Mouse (Mus musculus) liver, embryonic 11.5 days (tissue): Measurements from ENCODE around the gene Mat2a. TPM values are rescaled to one million over a fixed set of nuclear protein-coding genes. Genes with fewer than 3 reads are reported as not detected.

Source experiments
- ATAC-seq: fragments of 200-750 bp; cut with Nextera tagmentation; replicated peaks from 2 replicates; pipeline ENCODE4 v1.8.0; 2017; ENCODE audit warnings: moderate number of reproducible peaks, mild to moderate bottlenecking, moderate TSS enrichment, moderate library complexity; ENCODE audit not compliant: low FRiP score
- DNase-seq: peaks from one replicate; pipeline ENCODE4 v3.0.0-alpha.2; 2017; ENCODE audit warnings: low spot score
- H3K27ac ChIP-seq: fragments of 300-500 bp; sonication (generic); 2 replicates; pipeline ENCODE4 v1.5.1; 2014; ENCODE audit warnings: mild to moderate bottlenecking, low read depth, low read length, control low read depth
- H3K27me3 ChIP-seq: fragments of 300-500 bp; sonication (generic); replicated peaks from 2 replicates; pipeline ENCODE4 v1.6.1; 2014; ENCODE audit warnings: low read length, mixed read lengths; ENCODE audit not compliant: control insufficient read depth, insufficient read depth
- H3K36me3 ChIP-seq: fragments of 300-500 bp; sonication (generic); 2 replicates; pipeline ENCODE4 v1.6.1; 2014; ENCODE audit warnings: mild to moderate bottlenecking, low read length, moderate library complexity, mixed read lengths; ENCODE audit not compliant: control insufficient read depth, insufficient read depth
- H3K4me1 ChIP-seq: fragments of 300-500 bp; sonication (generic); replicated peaks from 2 replicates; pipeline ENCODE4 v1.6.1; 2014; ENCODE audit warnings: low read length, mixed read lengths; ENCODE audit not compliant: control insufficient read depth, insufficient read depth
- H3K4me2 ChIP-seq: fragments of 300-500 bp; sonication (generic); 2 replicates; pipeline ENCODE4 v1.6.1; 2014; ENCODE audit warnings: mild to moderate bottlenecking, control low read depth, moderate library complexity
- H3K4me3 ChIP-seq: fragments of 300-500 bp; sonication (generic); 2 replicates; pipeline ENCODE4 v1.5.1; 2014; ENCODE audit warnings: low read depth, low read length, control low read depth
- H3K9ac ChIP-seq: fragments of 300-500 bp; sonication (generic); 2 replicates; pipeline ENCODE4 v1.6.1; 2014; ENCODE audit warnings: low read depth, low read length, control low read depth
- H3K9me3 ChIP-seq: fragments of 300-500 bp; sonication (generic); 2 replicates; pipeline ENCODE4 v1.6.1; 2016; ENCODE audit warnings: low read length, inconsistent platforms, mixed read lengths; ENCODE audit not compliant: control insufficient read depth
- WGBS: fragments of 180-500 bp; shearing (Covaris S2); extraction: QIAGEN DNeasy Blood & Tissue Kit; methylation state at CpG from one replicate; pipeline ENCODE4 v1.1.7; 2014; 5-methylcytosine and 5-hydroxymethylcytosine counted together
- polyA plus RNA-seq: library from polyadenylated mRNA; unstranded; fragments of >200 nt; fragmentation: Nextera tagmentation; extraction: Ambion mirVana; gene quantifications from 2 replicates; pipeline ENCODE4 v1.2.1, GENCODE M21; 2014

The Mat2a gene
- polyA plus RNA-seq, 1 experiment from 2014 or later = 426 TPM

DNA sequence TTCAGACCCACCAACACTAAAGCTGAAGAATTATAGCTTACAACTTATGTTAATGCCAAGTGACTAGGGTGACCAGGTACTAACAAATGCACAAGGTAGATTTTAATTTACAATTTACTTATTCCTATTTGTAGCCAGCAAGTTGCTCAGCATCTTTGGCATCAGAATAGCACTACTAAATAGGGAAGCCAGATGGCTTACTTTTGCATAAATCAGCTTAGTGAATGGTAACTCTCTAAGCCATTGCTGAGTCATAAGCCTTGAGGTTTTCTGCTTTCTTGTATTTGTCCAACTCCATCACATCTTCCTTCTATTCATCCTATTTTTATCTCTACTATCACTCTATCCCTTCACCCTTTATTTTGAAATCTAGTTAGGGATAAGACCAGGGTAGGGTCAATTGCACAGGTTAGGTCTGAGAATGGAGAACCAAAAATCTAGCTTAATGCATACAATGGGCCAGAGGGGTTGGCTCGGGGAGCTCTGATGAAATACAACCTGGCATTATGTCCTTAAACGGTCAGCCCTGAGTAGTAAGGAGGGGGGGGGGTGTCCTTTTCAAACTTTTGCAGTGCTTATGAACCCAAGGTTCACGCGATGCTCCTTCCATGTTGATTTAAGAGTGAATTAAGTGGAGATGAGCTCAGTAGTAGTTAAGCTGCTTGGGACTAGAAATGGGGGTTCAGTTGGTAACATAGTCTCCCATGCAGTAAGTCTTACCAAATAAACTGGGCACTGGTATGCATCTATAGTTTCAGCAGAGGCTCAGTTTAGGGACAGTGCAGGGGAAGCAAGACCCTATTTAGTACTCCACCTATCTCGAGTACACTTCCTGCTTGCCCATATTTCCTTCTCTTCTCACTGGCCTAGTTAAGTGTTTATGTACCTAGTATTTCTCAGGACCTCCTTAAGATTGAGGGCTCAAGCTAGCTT is 8.1 kb downstream of the Mat2a start:
- no peak overlapping the region for H3K4me3 ChIP-seq
- no peaks in the 10 kb centered on the region for H3K4me1 ChIP-seq
- H3K27ac ChIP-seq = no peak overlapping the region
- no peaks in the 10 kb centered on the region for H3K9me3 ChIP-seq
- H3K36me3 ChIP-seq = peaks cover 30% of the 10 kb centered on the region
- H3K9ac ChIP-seq = no peak overlapping the region
- ATAC-seq (peak; percentile 45), DNase-seq (no peak)
- no peaks in the 10 kb centered on the region for H3K27me3 ChIP-seq
- H3K4me2 ChIP-seq = no peak overlapping the region
- whole genome bisulfite sequencing = 25% methylated on average over 5 of the region's 5 CpGs

DNA sequence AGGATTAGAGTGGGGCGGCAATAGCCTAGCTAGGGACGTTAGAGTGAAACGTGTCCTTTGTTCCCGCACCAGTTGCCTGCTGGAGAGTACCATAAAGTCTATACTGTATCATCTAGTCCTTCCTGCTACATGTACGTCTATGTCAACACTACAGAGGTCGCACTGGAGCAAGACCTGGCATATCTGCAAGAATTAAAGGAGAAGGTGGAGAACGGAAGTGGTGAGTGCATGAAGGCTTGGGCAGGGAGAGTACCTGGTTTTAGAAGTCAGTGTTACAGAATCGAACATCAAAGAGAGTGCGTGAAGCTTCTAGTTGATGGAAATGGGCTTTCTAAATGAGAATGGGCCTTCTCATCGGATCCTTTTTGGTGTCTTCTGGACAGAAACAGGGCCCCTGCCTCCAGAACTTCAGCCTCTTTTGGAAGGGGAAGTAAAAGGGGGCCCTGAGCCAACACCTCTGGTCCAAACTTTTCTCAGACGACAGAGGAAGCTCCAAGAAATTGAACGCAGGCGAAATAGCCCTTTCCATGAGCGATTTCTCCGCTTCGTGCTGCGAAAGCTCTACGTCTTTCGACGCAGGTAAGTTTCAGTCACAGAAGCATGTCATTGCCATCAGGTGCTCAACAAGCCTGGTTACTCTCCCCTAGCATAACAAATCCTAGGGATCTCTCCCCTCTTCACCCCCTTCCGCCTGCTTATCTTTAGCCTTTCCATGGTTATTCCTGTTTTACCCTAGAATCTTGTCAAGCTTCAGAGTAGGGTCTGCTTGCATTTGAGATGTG is 10.1 kb downstream of the Mat2a start:
- Histone ChIP-seq H3K4me3 (no peak overlapping the region), H3K4me1 (no peaks in the 10 kb centered on the region), H3K4me2 (no peak overlapping the region), H3K27me3 (no peaks in the 10 kb centered on the region), H3K9ac (no peak overlapping the region), H3K36me3 (peaks cover 36% of the 10 kb centered on the region), H3K9me3 (no peaks in the 10 kb centered on the region), H3K27ac (no peak overlapping the region)
- ATAC-seq (no peak), DNase-seq (no peak)
- 90% methylated on average over 21 of the region's 21 CpGs for whole genome bisulfite sequencing

DNA sequence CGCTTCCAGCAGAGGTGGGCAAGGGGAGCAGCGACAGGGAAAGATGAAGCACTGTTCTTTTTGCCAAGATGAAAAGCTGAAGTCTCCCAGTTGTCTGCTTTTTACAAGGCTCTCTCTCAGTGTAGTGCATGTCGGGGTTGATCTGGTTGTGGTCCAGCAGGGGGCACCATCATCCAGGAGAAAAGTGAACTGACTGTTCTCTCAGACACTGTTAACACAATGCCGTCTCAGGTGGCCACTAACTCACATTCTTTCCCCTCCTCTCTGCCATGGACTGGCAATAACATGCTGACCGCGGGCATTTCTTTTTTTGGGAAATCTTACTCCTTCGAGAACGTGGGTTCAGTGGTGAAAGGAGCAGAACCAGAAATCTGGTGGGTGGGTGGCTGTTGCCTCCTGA is 11.3 kb downstream of the Mat2a start:
- no peaks in the 10 kb centered on the region for H3K9me3 ChIP-seq
- DNase-seq = no peak
- peak; percentile 65; the same call in 1 of the 2 replicates for ATAC-seq
- WGBS = 49% methylated on average over 8 of the region's 8 CpGs
- no peaks in the 10 kb centered on the region for H3K4me1 ChIP-seq
- H3K27me3 ChIP-seq = no peaks in the 10 kb centered on the region
- H3K27ac ChIP-seq = no peak overlapping the region
- peaks cover 41% of the 10 kb centered on the region for H3K36me3 ChIP-seq
- H3K4me2 ChIP-seq = no peak overlapping the region
- H3K4me3 ChIP-seq = no peak overlapping the region
- H3K9ac ChIP-seq = no peak overlapping the region

DNA sequence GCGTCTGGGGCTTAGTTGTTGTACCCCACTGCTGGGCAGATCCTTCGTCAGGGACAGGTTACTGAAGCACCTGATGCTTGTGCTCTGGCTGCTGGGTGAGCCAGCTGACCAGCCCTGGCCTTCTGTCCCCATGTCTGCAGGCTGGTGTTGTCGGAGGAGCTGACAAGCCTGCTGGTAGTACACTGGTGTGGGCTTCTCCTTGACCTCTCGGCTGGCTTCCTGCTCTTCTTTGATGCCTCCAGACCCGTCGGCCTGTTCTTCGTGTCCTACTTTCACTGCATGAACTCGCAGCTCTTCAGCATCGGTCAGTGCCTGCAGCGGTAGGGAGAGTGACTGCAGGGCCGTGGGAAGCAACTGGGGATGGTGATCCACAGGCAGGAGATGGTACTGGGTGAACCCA is 13.7 kb downstream of the Mat2a start:
- no peak overlapping the region for H3K4me3 ChIP-seq
- H3K4me2 ChIP-seq = no peak overlapping the region
- H3K27me3 ChIP-seq = no peaks in the 10 kb centered on the region
- no peaks in the 10 kb centered on the region for H3K9me3 ChIP-seq
- H3K36me3 ChIP-seq = peaks cover 43% of the 10 kb centered on the region
- DNase-seq = no peak
- 92% methylated on average over 11 of the region's 11 CpGs for WGBS
- H3K27ac ChIP-seq = no peak overlapping the region
- no peak overlapping the region for H3K9ac ChIP-seq
- ATAC-seq = no peak
- H3K4me1 ChIP-seq = no peaks in the 10 kb centered on the region

DNA sequence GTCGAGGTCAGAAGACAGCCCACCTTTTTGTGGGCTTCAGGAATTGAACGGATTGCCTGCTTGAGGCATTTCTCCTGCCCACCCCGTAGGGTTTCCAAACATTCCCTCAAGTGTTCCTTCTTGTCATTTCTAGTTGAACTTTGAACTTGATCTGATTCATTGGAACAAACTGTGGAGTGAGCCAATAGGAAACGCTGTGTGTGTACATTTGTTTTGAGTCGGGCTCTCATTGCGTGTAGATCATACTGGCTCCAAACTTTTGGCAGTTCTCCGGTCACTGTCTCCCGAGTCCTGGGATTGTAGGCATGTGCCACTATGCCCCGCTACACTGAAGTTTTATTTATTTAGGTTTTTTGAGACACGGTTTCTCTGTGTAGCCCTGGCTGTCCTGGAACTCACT is 18.5 kb downstream of the Mat2a start:
- H3K4me1 ChIP-seq = peaks cover 21% of the 10 kb centered on the region
- H3K4me2 ChIP-seq = no peak overlapping the region
- WGBS = 90% methylated on average over 10 of the region's 10 CpGs
- DNase-seq (no peak), ATAC-seq (no peak)
- H3K9me3 ChIP-seq = no peaks in the 10 kb centered on the region
- no peak overlapping the region for H3K9ac ChIP-seq
- no peak overlapping the region for H3K27ac ChIP-seq
- H3K27me3 ChIP-seq = no peaks in the 10 kb centered on the region
- H3K4me3 ChIP-seq = no peak overlapping the region
- H3K36me3 ChIP-seq = peaks cover 44% of the 10 kb centered on the region

DNA sequence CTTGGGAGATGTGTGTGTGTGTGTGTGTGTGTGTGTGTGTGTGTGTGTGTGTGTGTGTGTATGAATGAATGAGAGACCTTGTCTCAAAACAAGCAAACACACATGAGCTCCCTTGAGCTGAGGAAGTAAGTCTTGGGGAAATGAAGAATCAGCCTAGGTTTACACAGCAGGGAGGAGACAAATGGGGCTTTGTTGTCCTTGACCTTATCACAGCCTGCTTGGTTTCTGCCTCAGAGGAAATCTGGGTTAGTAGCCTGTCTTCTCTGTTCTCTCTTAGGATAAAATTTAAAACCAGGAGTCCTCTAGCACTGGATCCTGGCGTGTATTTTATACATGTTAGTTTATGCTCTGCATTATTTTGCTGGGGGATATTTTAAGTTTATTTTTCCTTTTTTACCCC is 19.6 kb downstream of the Mat2a start:
- H3K4me1 ChIP-seq = peaks cover 30% of the 10 kb centered on the region

DNA sequence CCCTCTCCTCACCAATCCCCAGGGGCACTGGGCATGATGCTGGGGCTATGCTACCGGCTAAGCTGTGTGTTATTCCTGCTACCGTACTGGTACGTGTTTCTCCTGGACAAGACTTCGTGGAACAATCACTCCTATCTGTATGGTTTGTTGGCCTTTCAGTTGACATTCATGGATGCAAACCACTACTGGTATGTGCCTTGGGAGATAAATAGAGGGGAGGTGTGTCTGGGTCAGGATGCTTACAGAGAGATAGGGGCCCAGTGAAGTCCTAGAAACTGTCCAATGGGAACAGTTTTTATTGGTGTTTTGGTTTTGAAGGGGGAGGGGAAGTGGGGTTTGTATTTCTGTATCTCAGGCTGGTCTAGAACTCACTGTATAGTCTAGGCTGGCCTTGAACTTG is 21.1 kb downstream of the Mat2a start:
- Histone ChIP-seq H3K4me3 (no peak overlapping the region), H3K27ac (peak overlapping the region; percentile 47), H3K4me2 (peak overlapping the region; percentile 2; the same call in 1 of the 2 replicates), H3K9ac (no peak overlapping the region), H3K4me1 (peaks cover 30% of the 10 kb centered on the region), H3K36me3 (peaks cover 23% of the 10 kb centered on the region), H3K27me3 (no peaks in the 10 kb centered on the region), H3K9me3 (no peaks in the 10 kb centered on the region)
- 67% methylated on average over 4 of the region's 4 CpGs for WGBS
- DNase-seq = no peak
- peak; percentile 75 for ATAC-seq

More for the DNA sequence above, 19.6 kb downstream of the Mat2a start:
- Histone ChIP-seq H3K9me3 (no peaks in the 10 kb centered on the region), H3K27ac (no peak overlapping the region), H3K27me3 (no peaks in the 10 kb centered on the region), H3K9ac (no peak overlapping the region), H3K36me3 (peaks cover 33% of the 10 kb centered on the region), H3K4me3 (no peak overlapping the region), H3K4me2 (no peak overlapping the region)
- ATAC-seq (no peak), DNase-seq (no peak)
- 89% methylated on average over 1 of the region's 1 CpGs for WGBS

DNA sequence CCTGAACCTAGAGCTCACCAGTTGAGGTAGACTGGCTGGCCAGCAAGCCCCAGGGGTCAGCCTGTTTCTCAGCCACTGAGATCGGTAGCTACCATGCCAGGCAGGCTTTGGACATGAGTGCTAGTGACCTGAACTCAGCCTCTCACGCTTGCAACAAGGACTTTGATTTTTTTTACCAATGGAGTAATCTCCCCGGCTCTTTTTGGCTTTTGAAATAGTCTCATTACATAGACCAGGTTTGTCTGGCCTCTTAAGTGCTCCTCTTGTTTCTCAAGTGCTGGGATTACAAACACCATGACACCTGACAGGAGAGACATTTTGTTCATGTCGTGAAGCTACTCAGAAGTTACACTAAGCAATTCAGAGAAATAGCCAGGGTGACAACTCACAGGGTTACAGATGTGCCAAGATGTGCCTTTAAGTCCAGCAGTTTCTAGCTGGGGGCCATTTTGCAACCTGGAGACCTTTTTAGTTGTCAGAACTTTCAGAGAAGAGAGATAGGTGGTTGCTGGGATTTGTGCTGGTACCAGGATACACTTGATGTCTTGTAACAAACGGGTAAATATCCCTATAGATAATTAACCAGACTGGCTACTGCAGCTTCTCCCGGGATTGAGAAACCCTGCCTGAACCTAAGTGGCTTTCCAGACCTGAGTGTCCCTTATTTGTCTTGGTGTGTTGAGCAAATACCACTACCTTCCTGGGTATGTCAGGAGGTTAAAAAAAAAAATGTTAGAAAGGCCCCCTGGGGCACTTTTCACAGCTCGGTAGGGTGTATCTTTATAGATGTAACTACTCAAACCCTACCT is 23.2 kb downstream of the Mat2a start:
- DNase-seq (no peak), ATAC-seq (no peak)
- Histone ChIP-seq H3K27me3 (no peaks in the 10 kb centered on the region), H3K4me2 (peak overlapping the region; percentile 81), H3K4me1 (peaks cover 30% of the 10 kb centered on the region), H3K27ac (peak overlapping the region; percentile 66), H3K36me3 (peaks cover 14% of the 10 kb centered on the region), H3K9me3 (no peaks in the 10 kb centered on the region), H3K4me3 (peak overlapping the region; percentile 79), H3K9ac (peak overlapping the region; percentile 34; the same call in 1 of the 2 replicates)
- 73% methylated on average over 7 of the region's 7 CpGs for WGBS
